Mouse (Mus musculus): Measurements from ENCODE around the gene Smox. TPM values are rescaled to one million over a fixed set of nuclear protein-coding genes. Genes with fewer than 3 reads are reported as not detected.

The Smox gene
- polyA plus RNA-seq, 1 experiment from 2014 or later, result 35.7 TPM

GRCm38 (mm10) chr2:131489591-131489990 is 1.7 kb upstream of the Smox start:
- no peak for ATAC-seq (ENCODE audit: insufficient read depth, low FRiP score)
- 55% methylated on average over 4 of the region's 4 CpGs for WGBS
- Histone ChIP-seq H3K4me2 (ENCODE audit: low read depth, low read length) (no peak overlapping the region), H3K27ac (ENCODE audit: low read length) (no peak overlapping the region), H3K9me3 (replicated peaks; ENCODE audit: control insufficient read depth, low read length) (no peaks in the 10 kb centered on the region), H3K4me3 (replicated peaks; ENCODE audit: low read length) (no peak overlapping the region), H3K4me1 (ENCODE audit: control insufficient read depth, insufficient read depth, low read length) (peaks cover 8% of the 10 kb centered on the region), H3K27me3 (ENCODE audit: control insufficient read depth, insufficient read depth, low read length) (no peaks in the 10 kb centered on the region), H3K36me3 (ENCODE audit: control insufficient read depth, insufficient read depth, low read length) (no peaks in the 10 kb centered on the region), H3K9ac (ENCODE audit: low read length) (no peak overlapping the region)

GRCm38 (mm10) chr2:131491707-131492595 is 655 bp downstream of the Smox start:
- peak overlapping the region; percentile 84 for H3K4me3 ChIP-seq (replicated peaks; ENCODE audit: low read length)
- H3K4me2 ChIP-seq (ENCODE audit: low read depth, low read length), result peak overlapping the region; percentile 95
- no peaks in the 10 kb centered on the region for H3K36me3 ChIP-seq (ENCODE audit: control insufficient read depth, insufficient read depth, low read length)
- H3K9ac ChIP-seq (ENCODE audit: low read length), result peak overlapping the region; percentile 91
- H3K9me3 ChIP-seq (replicated peaks; ENCODE audit: control insufficient read depth, low read length), result no peaks in the 10 kb centered on the region
- peak; percentile 97 for ATAC-seq (ENCODE audit: insufficient read depth, low FRiP score)
- H3K27me3 ChIP-seq (ENCODE audit: control insufficient read depth, insufficient read depth, low read length), result no peaks in the 10 kb centered on the region
- peak overlapping the region; percentile 73 for H3K27ac ChIP-seq (ENCODE audit: low read length)
- peaks cover 13% of the 10 kb centered on the region for H3K4me1 ChIP-seq (ENCODE audit: control insufficient read depth, insufficient read depth, low read length)
- WGBS, result under 1% methylated on average over 88 of the region's 102 CpGs

GRCm38 (mm10) chr2:131492596-131493139 is 1.4 kb downstream of the Smox start:
- Histone ChIP-seq H3K9me3 (replicated peaks; ENCODE audit: control insufficient read depth, low read length) (no peaks in the 10 kb centered on the region), H3K4me1 (ENCODE audit: control insufficient read depth, insufficient read depth, low read length) (peaks cover 18% of the 10 kb centered on the region), H3K4me2 (ENCODE audit: low read depth, low read length) (peak overlapping the region; percentile 95), H3K36me3 (ENCODE audit: control insufficient read depth, insufficient read depth, low read length) (no peaks in the 10 kb centered on the region), H3K27ac (ENCODE audit: low read length) (peak overlapping the region; percentile 73; the same call in 1 of the 2 replicates), H3K9ac (ENCODE audit: low read length) (peak overlapping the region; percentile 91), H3K27me3 (ENCODE audit: control insufficient read depth, insufficient read depth, low read length) (no peaks in the 10 kb centered on the region), H3K4me3 (replicated peaks; ENCODE audit: low read length) (peak overlapping the region; percentile 84)
- ATAC-seq (ENCODE audit: insufficient read depth, low FRiP score), result no peak
- WGBS, result 20% methylated on average over 10 of the region's 10 CpGs

- 55% methylated on average over 5 of the region's 5 CpGs for WGBS
- H3K36me3 ChIP-seq (ENCODE audit: control insufficient read depth, insufficient read depth, low read length), result no peaks in the 10 kb centered on the region
- H3K27ac ChIP-seq (ENCODE audit: low read length), result no peak overlapping the region
- H3K4me2 ChIP-seq (ENCODE audit: low read depth, low read length), result peak overlapping the region; percentile 95; the same call in 1 of the 2 replicates
- H3K27me3 ChIP-seq (ENCODE audit: control insufficient read depth, insufficient read depth, low read length), result no peaks in the 10 kb centered on the region
- H3K9ac ChIP-seq (ENCODE audit: low read length), result no peak overlapping the region
- H3K4me3 ChIP-seq (replicated peaks; ENCODE audit: low read length), result no peak overlapping the region
- H3K9me3 ChIP-seq (replicated peaks; ENCODE audit: control insufficient read depth, low read length), result no peaks in the 10 kb centered on the region
- no peak for ATAC-seq (ENCODE audit: insufficient read depth, low FRiP score)
- H3K4me1 ChIP-seq (ENCODE audit: control insufficient read depth, insufficient read depth, low read length), result peaks cover 18% of the 10 kb centered on the region
Measured at GRCm38 (mm10) chr2:131493446-131493845, 2.1 kb downstream of the Smox start.

- H3K4me1 ChIP-seq (ENCODE audit: control insufficient read depth, insufficient read depth, low read length), result peaks cover 18% of the 10 kb centered on the region
- no peak overlapping the region for H3K9ac ChIP-seq (ENCODE audit: low read length)
- H3K4me2 ChIP-seq (ENCODE audit: low read depth, low read length), result no peak overlapping the region
- 65% methylated on average over 3 of the region's 3 CpGs for WGBS
- H3K9me3 ChIP-seq (replicated peaks; ENCODE audit: control insufficient read depth, low read length), result no peaks in the 10 kb centered on the region
- H3K27me3 ChIP-seq (ENCODE audit: control insufficient read depth, insufficient read depth, low read length), result no peaks in the 10 kb centered on the region
- no peak for ATAC-seq (ENCODE audit: insufficient read depth, low FRiP score)
- H3K36me3 ChIP-seq (ENCODE audit: control insufficient read depth, insufficient read depth, low read length), result no peaks in the 10 kb centered on the region
- no peak overlapping the region for H3K27ac ChIP-seq (ENCODE audit: low read length)
- H3K4me3 ChIP-seq (replicated peaks; ENCODE audit: low read length), result no peak overlapping the region
Measured at GRCm38 (mm10) chr2:131495256-131495655, 4.0 kb downstream of the Smox start.

GRCm38 (mm10) chr2:131496125-131496820 is 5.0 kb downstream of the Smox start:
- H3K9me3 ChIP-seq (replicated peaks; ENCODE audit: control insufficient read depth, low read length), result no peaks in the 10 kb centered on the region
- WGBS, result 77% methylated on average over 5 of the region's 5 CpGs
- no peak for ATAC-seq (ENCODE audit: insufficient read depth, low FRiP score)

GRCm38 (mm10) chr2:131497224-131497856 is 6.0 kb downstream of the Smox start:
- Histone ChIP-seq H3K9me3 (replicated peaks; ENCODE audit: control insufficient read depth, low read length) (no peaks in the 10 kb centered on the region), H3K27ac (ENCODE audit: low read length) (no peak overlapping the region), H3K4me1 (ENCODE audit: control insufficient read depth, insufficient read depth, low read length) (peaks cover 29% of the 10 kb centered on the region), H3K4me2 (ENCODE audit: low read depth, low read length) (no peak overlapping the region), H3K9ac (ENCODE audit: low read length) (no peak overlapping the region), H3K4me3 (replicated peaks; ENCODE audit: low read length) (no peak overlapping the region), H3K36me3 (ENCODE audit: control insufficient read depth, insufficient read depth, low read length) (no peaks in the 10 kb centered on the region), H3K27me3 (ENCODE audit: control insufficient read depth, insufficient read depth, low read length) (no peaks in the 10 kb centered on the region)
- WGBS, result 80% methylated on average over 4 of the region's 4 CpGs
- no peak for ATAC-seq (ENCODE audit: insufficient read depth, low FRiP score)

More at GRCm38 (mm10) chr2:131496125-131496820, 5.0 kb downstream of the Smox start:
- no peak overlapping the region for H3K4me3 ChIP-seq (replicated peaks; ENCODE audit: low read length)
- peaks cover 24% of the 10 kb centered on the region for H3K4me1 ChIP-seq (ENCODE audit: control insufficient read depth, insufficient read depth, low read length)
- H3K9ac ChIP-seq (ENCODE audit: low read length), result no peak overlapping the region
- no peak overlapping the region for H3K4me2 ChIP-seq (ENCODE audit: low read depth, low read length)
- no peak overlapping the region for H3K27ac ChIP-seq (ENCODE audit: low read length)
- H3K27me3 ChIP-seq (ENCODE audit: control insufficient read depth, insufficient read depth, low read length), result no peaks in the 10 kb centered on the region
- no peaks in the 10 kb centered on the region for H3K36me3 ChIP-seq (ENCODE audit: control insufficient read depth, insufficient read depth, low read length)

GRCm38 (mm10) chr2:131498219-131498618 is 6.9 kb downstream of the Smox start:
- Histone ChIP-seq H3K9me3 (replicated peaks; ENCODE audit: control insufficient read depth, low read length) (no peaks in the 10 kb centered on the region), H3K36me3 (ENCODE audit: control insufficient read depth, insufficient read depth, low read length) (no peaks in the 10 kb centered on the region), H3K27me3 (ENCODE audit: control insufficient read depth, insufficient read depth, low read length) (no peaks in the 10 kb centered on the region), H3K4me1 (ENCODE audit: control insufficient read depth, insufficient read depth, low read length) (peaks cover 24% of the 10 kb centered on the region; the same call in 1 of the 2 replicates), H3K4me3 (replicated peaks; ENCODE audit: low read length) (no peak overlapping the region), H3K4me2 (ENCODE audit: low read depth, low read length) (no peak overlapping the region), H3K9ac (ENCODE audit: low read length) (no peak overlapping the region), H3K27ac (ENCODE audit: low read length) (no peak overlapping the region)
- WGBS, result 68% methylated on average over 7 of the region's 7 CpGs
- no peak for ATAC-seq (ENCODE audit: insufficient read depth, low FRiP score)
